Mouse (Mus musculus) lung, adult 10 weeks (tissue): ENCODE measurements around the gene Ivd. TPM values are rescaled to one million over a fixed set of nuclear protein-coding genes. Genes with fewer than 3 reads are reported as not detected.

ENCODE experiments used
- polyA plus RNA-seq: library from polyadenylated mRNA; stranded (reverse); fragments of 350-450 nt; fragmentation: Illumina TruSeq; extraction: RNeasy Lipid Tissue Mini Kit (QIAGEN cat#74804); gene quantifications from one replicate; pipeline ENCODE4 v1.2.3, GENCODE M21; 2014; ENCODE audit warnings: low read depth, low replicate concordance; ENCODE audit not compliant: insufficient read depth

The Ivd gene
- polyA plus RNA-seq, result 57.5 TPM

DNA sequence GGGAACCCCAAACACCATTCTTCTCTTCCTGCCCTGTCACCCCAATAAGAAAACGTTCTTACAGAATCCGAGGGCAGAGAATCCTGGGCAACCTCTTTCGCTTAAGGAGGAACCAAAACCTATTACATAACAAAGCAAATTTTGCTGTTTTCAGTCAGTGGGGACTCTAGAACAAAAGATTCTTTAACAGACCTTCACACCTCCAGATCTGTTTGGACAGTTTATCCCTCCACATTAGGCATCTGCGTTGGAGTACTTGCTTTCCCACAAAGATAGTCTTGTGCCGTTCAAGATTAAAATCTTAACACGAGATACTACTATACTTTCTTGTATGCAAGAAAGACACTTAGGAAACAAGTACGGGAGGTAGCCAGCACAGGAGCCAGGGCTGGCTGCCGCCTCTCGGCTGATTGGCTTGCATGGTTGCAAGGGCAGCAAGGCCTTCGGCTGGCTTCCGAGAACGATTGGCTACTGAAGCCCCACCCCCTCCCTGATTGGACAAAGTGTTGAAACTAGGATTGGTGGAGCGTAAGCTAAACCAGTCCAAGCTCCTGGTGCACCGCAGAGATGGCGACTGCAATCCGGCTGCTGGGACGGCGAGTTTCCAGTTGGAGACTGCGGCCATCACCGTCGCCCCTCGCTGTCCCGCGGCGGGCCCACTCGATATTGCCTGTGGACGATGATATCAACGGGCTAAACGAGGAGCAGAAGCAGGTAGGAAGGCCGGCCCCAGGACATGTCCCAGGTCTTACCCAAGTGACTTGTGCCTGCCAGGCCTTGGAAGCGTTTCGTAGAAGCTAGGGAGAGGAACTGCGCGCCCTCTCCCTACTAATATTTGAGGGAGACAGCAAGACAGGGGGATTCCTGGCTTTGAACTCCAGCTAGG is at the start of gene Ivd:
TSS of gene Ivd (plus strand) at position 501 of the 886 bp plus-strand sequence.

DNA sequence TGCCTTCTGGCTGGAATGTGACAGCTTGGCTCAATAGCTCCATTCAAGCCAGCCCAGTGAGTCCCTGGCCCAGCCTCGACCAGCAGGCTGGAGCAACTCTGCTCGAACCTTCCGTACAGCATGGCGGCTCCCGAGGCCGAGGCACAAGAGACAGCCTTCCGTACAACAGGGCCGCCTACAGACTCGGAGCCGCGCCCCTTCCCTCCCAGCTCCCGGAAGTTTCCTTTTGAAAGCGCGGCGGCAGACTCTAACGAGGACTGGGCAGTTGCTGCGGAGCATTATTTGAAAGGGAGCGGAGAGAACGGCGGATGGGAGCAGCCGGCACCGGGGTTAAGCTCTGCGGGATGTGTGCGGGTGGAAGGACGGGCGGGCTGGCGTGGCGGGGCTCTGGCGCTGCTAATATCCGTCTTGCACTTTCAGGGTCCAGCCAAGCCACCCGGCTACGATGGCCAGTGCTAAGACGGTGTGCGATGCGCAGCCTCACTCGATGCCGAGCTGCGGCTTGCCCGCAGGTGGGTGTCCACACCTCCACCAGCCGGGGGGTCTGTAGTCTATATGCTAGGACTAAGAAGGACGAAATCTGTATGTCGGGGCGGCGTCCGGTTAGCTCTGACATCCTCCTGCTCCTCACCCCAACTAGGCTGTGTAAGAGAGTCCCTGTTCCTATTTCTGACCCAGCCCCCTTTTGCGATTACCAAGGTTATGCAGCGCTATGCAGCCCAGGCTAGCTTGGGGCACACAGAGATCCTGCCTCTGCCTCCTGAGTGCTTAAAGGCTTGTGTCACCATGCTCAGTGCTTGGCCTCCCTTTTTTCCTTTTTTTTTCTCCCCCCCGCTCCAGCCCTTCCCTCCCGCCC is 47.5 kb upstream of the Ivd start, which contains the start of gene Knstrn:
TSS of gene Knstrn (plus strand) at position 23 of the 856 bp plus-strand sequence.

DNA sequence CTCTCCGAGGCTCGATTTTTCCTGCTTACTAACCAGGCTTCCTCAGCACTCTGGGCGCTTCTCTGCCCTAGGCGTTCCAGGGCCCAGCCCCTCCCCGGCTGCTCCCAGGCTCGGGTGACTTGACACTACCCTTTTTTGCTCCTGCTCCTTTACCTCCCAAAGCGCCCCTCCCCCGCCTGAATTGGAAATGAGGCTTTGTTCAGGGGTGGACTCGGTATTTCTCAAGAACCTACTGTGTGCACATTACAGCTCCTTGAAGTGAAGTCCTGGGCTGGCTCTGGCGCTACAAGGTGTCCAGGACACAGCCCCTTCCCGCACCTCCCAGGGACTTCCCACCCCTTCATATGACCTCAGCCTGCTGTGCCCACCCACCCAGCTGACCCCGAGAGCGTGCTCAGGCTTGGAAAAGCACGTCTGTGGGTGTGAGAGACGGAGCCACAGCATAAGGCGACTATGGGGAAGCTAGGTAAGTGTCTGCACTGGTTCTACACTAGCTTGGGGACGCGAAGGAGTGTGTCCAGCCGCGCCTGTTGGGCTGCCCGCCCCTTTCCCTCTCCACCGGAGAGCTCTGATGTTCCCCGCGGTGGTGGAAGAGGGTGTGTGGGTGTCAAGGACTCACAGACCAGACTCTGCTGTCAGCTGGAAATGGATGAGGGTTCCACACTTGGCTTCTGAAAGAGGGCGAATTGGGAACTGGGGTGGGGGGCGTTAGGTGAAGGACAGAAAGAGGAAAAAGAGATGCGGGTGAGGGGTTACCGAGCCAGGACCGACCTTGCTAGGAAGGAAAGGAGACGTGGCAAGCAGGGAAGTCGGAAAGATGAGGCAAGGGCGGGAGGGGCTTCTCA is 38.4 kb downstream of the Ivd start, which contains the start of gene Bahd1:
TSS of gene Bahd1 (plus strand) at position 397 of the 845 bp plus-strand sequence.

DNA sequence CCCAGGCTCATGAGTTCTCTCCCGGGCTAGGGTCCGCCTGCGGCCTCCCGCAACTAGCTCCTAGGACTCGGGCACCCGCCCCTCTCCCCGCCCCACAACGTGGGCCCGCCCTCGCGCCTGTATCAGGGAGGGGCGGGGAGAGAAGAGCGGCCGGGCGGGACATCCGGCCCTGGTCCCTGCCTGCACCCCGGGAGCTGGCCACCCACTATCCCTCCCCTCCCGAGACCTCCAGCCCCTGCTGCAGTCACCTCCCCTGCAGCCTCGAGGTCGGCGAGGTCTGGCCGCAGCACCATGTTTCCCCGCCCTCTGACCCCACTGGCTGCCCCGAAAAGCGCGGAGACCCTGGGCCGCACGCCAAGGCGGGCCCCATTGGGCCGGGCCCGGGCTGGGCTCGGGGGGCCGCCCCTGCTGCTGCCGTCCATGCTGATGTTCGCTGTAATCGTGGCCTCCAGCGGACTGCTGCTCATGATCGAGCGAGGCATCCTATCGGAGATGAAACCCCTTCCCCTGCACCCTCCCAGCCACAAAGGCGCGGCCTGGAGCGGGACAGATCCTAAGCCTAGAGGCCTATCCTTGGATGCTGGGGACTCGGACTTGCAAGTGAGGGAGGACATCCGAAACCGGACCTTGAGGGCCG is 64.7 kb downstream of the Ivd start, which contains the start of gene Chst14:
TSS of gene Chst14 (plus strand) at position 136 of the 637 bp plus-strand sequence.

Other genes starting within 250 kb of the Ivd start
- gene Pak6, start 198.7 kb upstream of the Ivd start, polyA plus RNA-seq, result 0.85 TPM
- gene Ankrd63, start 158.0 kb upstream of the Ivd start, polyA plus RNA-seq, result 4.3 TPM
- 8.0 TPM for gene Plcb2, start 133.5 kb upstream of the Ivd start, polyA plus RNA-seq
- gene Inafm2, start 116.2 kb upstream of the Ivd start, polyA plus RNA-seq, result 25.4 TPM
- gene Ccdc9b, start 99.3 kb upstream of the Ivd start, polyA plus RNA-seq, result 13.2 TPM
- gene Phgr1, start 89.2 kb upstream of the Ivd start, polyA plus RNA-seq, result 6.8 TPM
- gene Disp2, start 82.2 kb upstream of the Ivd start, polyA plus RNA-seq, result 5.2 TPM
- 1.7 TPM for gene Knstrn, start 48.0 kb upstream of the Ivd start, polyA plus RNA-seq
- gene Bahd1, start 38.4 kb downstream of the Ivd start, polyA plus RNA-seq, result 8.7 TPM
- gene Chst14, start 64.5 kb downstream of the Ivd start, polyA plus RNA-seq, result 10.3 TPM
- gene Ccdc32, start 167.4 kb downstream of the Ivd start, polyA plus RNA-seq, result 14.1 TPM
- gene Rpusd2, start 172.8 kb downstream of the Ivd start, polyA plus RNA-seq, result 1.1 TPM
- 0.06 TPM for gene Knl1, start 185.2 kb downstream of the Ivd start, polyA plus RNA-seq